Mouse (Mus musculus): ENCODE results near the gene Anxa6.

DNA sequence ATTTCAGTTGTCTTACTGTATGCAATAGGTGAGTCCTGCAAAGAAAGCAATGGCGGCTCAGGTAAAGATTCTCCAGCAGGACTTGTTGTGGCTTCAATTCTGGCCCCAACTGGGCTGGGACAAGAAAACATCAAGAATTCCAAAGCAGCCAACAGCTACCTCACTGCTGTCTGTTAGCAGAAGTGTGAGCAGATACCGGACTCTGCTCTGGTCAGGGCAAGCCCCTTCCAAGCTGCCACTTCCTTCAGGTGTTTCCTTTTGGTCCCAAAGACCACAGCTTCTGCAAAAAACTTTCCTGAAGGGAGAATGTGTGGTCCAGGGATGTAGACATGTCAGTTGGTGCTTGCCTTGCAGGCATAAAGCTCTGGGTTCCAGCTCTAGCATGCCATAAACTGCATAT, 57.5 kb downstream of the Anxa6 start:
- TF ChIP-seq POLR2A (IDR thresholded peaks at IDR 0.05; ENCODE audit: borderline replicate concordance, extremely low read depth, insufficient read depth, insufficient read length, poor library complexity, severe bottlenecking) (no peak), CTCF (IDR thresholded peaks at IDR 0.05; ENCODE audit: borderline replicate concordance, extremely low read depth, insufficient read depth, insufficient read length) (no peak)
